Mouse (Mus musculus) left cerebral cortex, adult 2 months (tissue): ENCODE results near the gene Dnah17. TPM values are rescaled to one million over a fixed set of nuclear protein-coding genes. Genes with fewer than 3 reads are reported as not detected.

ENCODE experiments used
- DNase-seq, 2 experiments: peaks; one replicate each; pipeline ENCODE4 v3.0.0; 2021 to 2022; ENCODE audit warnings: low spot score in 2 of 2, mixed read lengths in 1 of 2; ENCODE audit errors: extremely low spot score in 1 of 2
- H3K27ac ChIP-seq: fragments of 200-600 bp; 2 replicates; pipeline ENCODE4 v1.8.1; 2022
- H3K4me3 ChIP-seq: fragments of 200-600 bp; 2 replicates; pipeline ENCODE4 v1.8.1; 2022
- CTCF ChIP-seq: fragments of 200-600 bp; IDR thresholded peaks from 2 replicates; pipeline ENCODE4 v1.8.1; 2022; ENCODE audit warnings: antibody characterized with exemption, mild to moderate bottlenecking, moderate library complexity
- intact Hi-C: fragments of 180-260 bp; cut with DNase I; formaldehyde crosslinking; loops from one replicate; pipeline ENCODE4 v1.15.1; 2025
- total RNA-seq, 2 experiments: library from RNA; stranded (reverse); gene quantifications; 2 replicates each; pipeline ENCODE4 v1.2.3; 2021

Gene Dnah17
- total RNA-seq, 2 experiments from 2014 or later: 0.05 to 0.16 TPM

GRCm38 (mm10) chr11:117999260-117999934 is 131.0 kb downstream of the Dnah17 start:
- no peak overlapping the region for H3K4me3 ChIP-seq
- intact Hi-C loops: no loop called here
- H3K27ac ChIP-seq: no peak overlapping the region
- no peak for TF ChIP-seq CTCF
- no peak for DNase-seq

- no peak overlapping the region for H3K27ac ChIP-seq
- TF ChIP-seq CTCF: no peak
- DNase-seq: no peak
- H3K4me3 ChIP-seq: no peak overlapping the region
- intact Hi-C loops: no loop called here
Measured at GRCm38 (mm10) chr11:117998356-117998755, 132.1 kb downstream of the Dnah17 start.

- no peak overlapping the region for H3K27ac ChIP-seq
- intact Hi-C loops: no loop called here
- H3K4me3 ChIP-seq: no peak overlapping the region
- DNase-seq: no peak
- TF ChIP-seq CTCF: no peak
Measured at GRCm38 (mm10) chr11:117997085-117997484, 133.3 kb downstream of the Dnah17 start.

- Histone ChIP-seq H3K27ac (no peak overlapping the region), H3K4me3 (no peak overlapping the region)
- intact Hi-C loops: no loop called here
- no peak for DNase-seq
- TF ChIP-seq CTCF: no peak
Measured at GRCm38 (mm10) chr11:117996066-117996465, 134.4 kb downstream of the Dnah17 start.

- intact Hi-C loops: no loop called here
- no peak for DNase-seq
- Histone ChIP-seq H3K27ac (no peak overlapping the region), H3K4me3 (no peak overlapping the region)
- no peak for TF ChIP-seq CTCF
Measured at GRCm38 (mm10) chr11:117995661-117996060, 134.8 kb downstream of the Dnah17 start.

- TF ChIP-seq CTCF: no peak
- no peak overlapping the region for H3K4me3 ChIP-seq
- no peak for DNase-seq
- intact Hi-C loops: no loop called here
- H3K27ac ChIP-seq: peak overlapping the region; percentile 53; the same call in 1 of the 2 replicates
Measured at GRCm38 (mm10) chr11:117995255-117995654, 135.2 kb downstream of the Dnah17 start.

- no peak for TF ChIP-seq CTCF
- DNase-seq: no peak
- Histone ChIP-seq H3K27ac (peak overlapping the region; percentile 67), H3K4me3 (no peak overlapping the region)
- intact Hi-C loops: no loop called here
Measured at GRCm38 (mm10) chr11:117994250-117995057, 136.0 kb downstream of the Dnah17 start.

GRCm38 (mm10) chr11:117993190-117994175 is 137.0 kb downstream of the Dnah17 start:
- H3K4me3 ChIP-seq: no peak overlapping the region
- DNase-seq: no peak
- peak overlapping the region; percentile 67 for H3K27ac ChIP-seq
- intact Hi-C loops: no loop called here
- no peak for TF ChIP-seq CTCF

GRCm38 (mm10) chr11:117991502-117992470 is 138.6 kb downstream of the Dnah17 start:
- no peak overlapping the region for H3K4me3 ChIP-seq
- intact Hi-C loops: no loop called here
- DNase-seq: no peak
- H3K27ac ChIP-seq: no peak overlapping the region
- no peak for TF ChIP-seq CTCF

- no peak for DNase-seq
- intact Hi-C loops: no loop called here
- TF ChIP-seq CTCF: peak; percentile 24
- H3K27ac ChIP-seq: no peak overlapping the region
- no peak overlapping the region for H3K4me3 ChIP-seq
Measured at GRCm38 (mm10) chr11:117989926-117990325, 140.5 kb downstream of the Dnah17 start.

GRCm38 (mm10) chr11:117989241-117989640 is 141.2 kb downstream of the Dnah17 start:
- no peak for TF ChIP-seq CTCF
- no peak for DNase-seq
- H3K4me3 ChIP-seq: no peak overlapping the region
- intact Hi-C loops: no loop called here
- no peak overlapping the region for H3K27ac ChIP-seq
